ENCODE assay signal across 8 mouse cellular contexts in genomic region chr5:98854627-98855564, GRCm38 (mm10). TPM values are rescaled to one million over a fixed set of nuclear protein-coding genes. Genes with fewer than 3 reads are reported as not detected.
DNase-seq lines count a peak whose midpoint lies in the region; ATAC-seq and TF ChIP-seq lines count a peak whose summit lies in the region.

No protein-coding gene starts in this region.

- DNase-seq in kidney, adult 2 months: peak; percentile 32
- no peak for DNase-seq in kidney, adult 11 months
- peak; percentile 32 for DNase-seq in brain, adult 2 months (ENCODE audit: low read depth, low spot score)
- DNase-seq in kidney, postnatal 14 days: peak; percentile 48
- DNase-seq in lung, postnatal 14 days: peak; percentile 57
- DNase-seq in stomach, postnatal 0 days (ENCODE audit: low spot score): peak; percentile 70
- no peak for DNase-seq in c-Kit-positive CD71-positive TER-119-positive erythroid progenitor cells, embryonic 14.5 days (ENCODE audit: low spot score)

- 0 out of 2 replicates have a peak, but pooled peaks cover 1% of the 10 kb centered on the region for H3K27me3 ChIP-seq in kidney, adult 2 months (replicated peaks; ENCODE audit: control insufficient read depth, insufficient read depth, low read length)
- H3K27me3 ChIP-seq in heart, embryonic 12.5 days (replicated peaks): peaks cover 62% of the 10 kb centered on the region
- 0 out of 2 replicates have a peak, but pooled peaks cover 3% of the 10 kb centered on the region for H3K27me3 ChIP-seq in stomach, postnatal 0 days (ENCODE audit: control insufficient read depth, insufficient read depth, low read length)

- no peaks in the 10 kb centered on the region for H3K36me3 ChIP-seq in kidney, adult 2 months (ENCODE audit: control insufficient read depth, insufficient read depth, low read length)
- H3K36me3 ChIP-seq in heart, embryonic 12.5 days: no peaks in the 10 kb centered on the region
- no peaks in the 10 kb centered on the region for H3K36me3 ChIP-seq in stomach, postnatal 0 days (ENCODE audit: control insufficient read depth, insufficient read depth, low read length)

- H3K9me3 ChIP-seq in heart, embryonic 12.5 days (replicated peaks): no peaks in the 10 kb centered on the region
- H3K9me3 ChIP-seq in stomach, postnatal 0 days (ENCODE audit: control insufficient read depth, low read length): no peaks in the 10 kb centered on the region

- no peak overlapping the region for H3K27ac ChIP-seq in kidney, adult 2 months (ENCODE audit: insufficient read depth, low read depth, low read length)
- no peak overlapping the region for H3K27ac ChIP-seq in heart, embryonic 12.5 days (ENCODE audit: poor library complexity, severe bottlenecking)
- H3K27ac ChIP-seq in stomach, postnatal 0 days (replicated peaks): no peak overlapping the region

- TF ChIP-seq POLR2A in kidney, adult 2 months (IDR thresholded peaks at IDR 0.05; ENCODE audit: low read depth, low read length): no peak

- H3K9ac ChIP-seq in heart, embryonic 12.5 days: peak overlapping the region; percentile 39; the same call in 1 of the 2 replicates
- peak overlapping the region; percentile 59 for H3K9ac ChIP-seq in stomach, postnatal 0 days (ENCODE audit: low read length)

- H3K4me1 ChIP-seq in kidney, adult 2 months (ENCODE audit: control insufficient read depth, insufficient read depth, low read length): no peaks in the 10 kb centered on the region
- H3K4me1 ChIP-seq in heart, embryonic 12.5 days (replicated peaks): peaks cover 14% of the 10 kb centered on the region; the same call in 1 of the 2 replicates
- H3K4me1 ChIP-seq in stomach, postnatal 0 days (replicated peaks; ENCODE audit: control insufficient read depth, insufficient read depth): 0 out of 2 replicates have a peak, but pooled peaks cover 2% of the 10 kb centered on the region

- 1% methylated on average over 75 of the region's 75 CpGs for WGBS in kidney, adult 2 months
- WGBS in heart, embryonic 12.5 days: 1% methylated on average over 73 of the region's 75 CpGs
- under 1% methylated on average over 65 of the region's 75 CpGs for WGBS in stomach, postnatal 0 days

- no peak for TF ChIP-seq EP300 in stomach, postnatal 0 days (optimal IDR thresholded peaks at IDR 0.05)

- H3K4me2 ChIP-seq in heart, embryonic 12.5 days: peak overlapping the region; percentile 98
- peak overlapping the region; percentile 93 for H3K4me2 ChIP-seq in stomach, postnatal 0 days (replicated peaks; ENCODE audit: low read depth)

- ATAC-seq in heart, embryonic 12.5 days (ENCODE audit: insufficient number of reproducible peaks, low FRiP score): peak; percentile 64; the same call in 1 of the 2 replicates
- ATAC-seq in stomach, postnatal 0 days (ENCODE audit: low FRiP score, low TSS enrichment): peak; percentile 82

- no peak for TF ChIP-seq CTCF in kidney, adult 2 months (conservative IDR thresholded peaks at IDR 0.05; ENCODE audit: insufficient read depth, insufficient read length, low read depth, low read length)
- TF ChIP-seq CTCF in stomach, postnatal 0 days (IDR thresholded peaks at IDR 0.05; ENCODE audit: low read depth): no peak

- H3K4me3 ChIP-seq in kidney, adult 2 months (ENCODE audit: insufficient read depth, low read depth, low read length): peak overlapping the region; percentile 50
- peak overlapping the region; percentile 59 for H3K4me3 ChIP-seq in heart, embryonic 12.5 days
- H3K4me3 ChIP-seq in stomach, postnatal 0 days (ENCODE audit: low read depth, low read length): peak overlapping the region; percentile 59

RNA-seq across cellular contexts. Expression of gene Bmp3, which starts 0.7 kb away (rescaled TPM):
- 1.1 and 1.6 TPM in 2 replicates for polyA plus RNA-seq in kidney, adult 2 months (2012; rRNA removed)
- polyA plus RNA-seq in heart, embryonic 12.5 days (2016; fragmentation: Nextera tagmentation; extraction: Ambion mirVana): 0.65 and 0.68 TPM in 2 replicates
- 1.4 and 1.7 TPM in 2 replicates for polyA plus RNA-seq in stomach, postnatal 0 days (2015; fragmentation: Nextera tagmentation; extraction: Ambion mirVana)

Comparison
In these comparisons a context has a peak if more than half of its experiments do, and no peak if none do; other contexts are left out.
1. DNase-seq: peak in kidney, adult 2 months (single experiment), brain, adult 2 months (single experiment), kidney, postnatal 14 days (single experiment), lung, postnatal 14 days (single experiment) and stomach, postnatal 0 days (single experiment); none in kidney, adult 11 months (single experiment) and c-Kit-positive CD71-positive TER-119-positive erythroid progenitor cells, embryonic 14.5 days (single experiment).
2. Peak in every context shown above with its lines, with median percentiles within 50 percentile points of each other: H3K4me3 ChIP-seq.